Mouse (Mus musculus) left cerebral cortex, adult 8-10 months (tissue): ENCODE measurements around the gene Bbs5. TPM values are rescaled to one million over a fixed set of nuclear protein-coding genes. Genes with fewer than 3 reads are reported as not detected.
"Not testable (repeated sequence)": the region's sequence is repeated elsewhere in the genome, so short reads cannot be mapped to it uniquely, and the experiment has no call there.

ENCODE experiments used
- DNase-seq, 2 experiments: peaks; one replicate each; pipeline ENCODE4 v3.0.0; 2022; ENCODE audit warnings: low spot score in 2 of 2
- total RNA-seq, 4 experiments: library from RNA; stranded (reverse); gene quantifications; 2 replicates each; pipeline ENCODE4 v1.2.4; 2022

Gene Bbs5
- total RNA-seq, 4 experiments from 2014 or later: 20.2 to 31.0 (median 25.9) TPM

DNA sequence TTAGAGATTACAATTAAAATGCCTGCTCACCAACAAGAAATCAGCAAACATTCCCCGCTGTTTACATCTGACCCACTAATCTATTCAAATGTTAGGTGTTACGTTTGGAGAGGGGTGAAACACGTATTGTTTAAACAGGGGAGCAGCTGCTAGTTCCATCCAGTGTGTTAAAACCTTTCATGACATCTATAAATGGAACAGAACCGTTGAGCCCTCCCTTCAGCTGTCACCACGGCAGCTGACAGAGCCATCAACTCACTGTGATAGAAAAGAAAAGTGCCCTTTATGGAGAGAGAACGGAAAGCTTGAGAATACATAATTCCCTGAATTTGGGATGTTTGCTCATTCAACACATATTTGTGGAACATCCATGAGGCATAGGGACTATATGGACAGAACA, 21.4 kb downstream of the Bbs5 start:
- no peak for DNase-seq

DNA sequence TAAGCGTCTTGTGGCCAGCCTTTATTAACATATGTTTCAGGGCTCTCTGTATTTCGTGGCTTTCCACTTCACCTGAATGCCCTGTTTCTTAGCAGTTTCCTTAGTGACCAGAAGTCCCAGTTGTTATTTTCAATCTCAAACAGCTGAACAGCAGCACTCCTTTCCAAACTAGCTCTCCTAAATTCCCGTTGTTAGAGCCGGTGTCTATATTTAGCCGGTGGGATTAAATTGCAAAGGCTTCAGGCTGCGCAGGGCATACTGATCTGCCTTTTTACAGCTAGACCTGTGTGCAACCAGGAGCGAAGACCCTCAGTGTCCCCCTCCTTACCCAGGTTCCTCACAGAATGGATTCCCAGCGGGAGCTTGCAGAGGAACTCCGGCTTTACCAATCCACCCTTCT, 22.9 kb downstream of the Bbs5 start, which contains the start of gene Klhl41:
Gene Klhl41 (plus strand): TSS at position 268 of the 400 bp plus-strand sequence.
- DNase-seq: no peak

DNA sequence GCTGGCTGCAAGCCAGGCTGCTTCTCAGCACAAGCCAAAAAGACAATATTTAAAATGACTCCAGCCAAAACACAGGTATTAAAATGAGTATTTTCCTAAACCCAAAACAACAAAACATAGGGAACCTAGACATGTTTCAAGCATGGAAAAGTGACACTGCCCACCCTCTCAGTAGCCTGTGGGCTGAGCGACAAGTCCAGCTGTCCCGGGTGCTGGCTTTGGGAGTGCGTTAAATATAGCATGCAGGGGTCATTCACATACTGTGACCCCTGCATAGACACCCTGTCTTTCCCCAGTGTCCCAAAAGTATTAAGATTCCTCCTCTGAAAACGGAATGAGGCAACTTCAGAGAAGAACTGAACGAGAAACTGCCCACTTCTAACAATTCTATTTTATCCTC, 26.8 kb downstream of the Bbs5 start:
- no peak for DNase-seq

DNA sequence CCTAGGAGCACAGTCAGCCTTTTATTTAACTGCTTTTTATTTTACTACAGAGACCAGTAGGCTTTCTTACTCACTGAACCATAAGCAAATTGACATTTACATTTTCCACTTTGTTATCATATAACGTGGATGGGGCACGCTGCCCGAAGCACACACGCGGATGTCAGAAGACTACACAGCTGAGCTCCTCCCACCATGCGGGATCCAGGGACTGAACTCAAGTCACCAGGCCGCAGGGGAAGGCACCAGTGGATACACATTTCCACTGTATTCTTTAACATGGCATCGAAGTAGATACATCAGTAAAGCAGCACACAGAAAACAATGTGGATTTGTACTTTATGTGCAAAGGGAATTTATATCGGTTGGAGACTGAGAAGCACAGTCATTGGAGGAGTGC, 28.3 kb downstream of the Bbs5 start:
- no peak for DNase-seq

DNA sequence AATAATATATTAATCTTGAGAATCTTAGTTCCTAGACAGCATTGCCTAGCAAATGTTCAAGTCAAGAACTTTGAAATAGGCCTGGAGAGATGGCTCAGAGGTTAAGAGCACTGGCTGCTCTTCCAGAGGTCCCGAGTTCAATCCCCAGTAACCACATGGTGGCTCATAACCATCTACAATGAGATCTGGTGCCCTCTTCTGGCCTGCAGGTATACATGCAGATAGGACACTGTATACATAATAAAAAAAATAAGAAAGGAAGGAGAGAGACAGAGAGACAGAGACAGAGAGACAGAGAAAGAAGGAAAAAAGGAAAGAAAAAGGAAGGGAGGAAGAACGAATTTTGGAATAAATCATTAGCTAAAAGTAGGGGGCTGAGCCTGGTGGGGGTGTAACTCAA, 29.7 kb downstream of the Bbs5 start:
- DNase-seq: no peak

DNA sequence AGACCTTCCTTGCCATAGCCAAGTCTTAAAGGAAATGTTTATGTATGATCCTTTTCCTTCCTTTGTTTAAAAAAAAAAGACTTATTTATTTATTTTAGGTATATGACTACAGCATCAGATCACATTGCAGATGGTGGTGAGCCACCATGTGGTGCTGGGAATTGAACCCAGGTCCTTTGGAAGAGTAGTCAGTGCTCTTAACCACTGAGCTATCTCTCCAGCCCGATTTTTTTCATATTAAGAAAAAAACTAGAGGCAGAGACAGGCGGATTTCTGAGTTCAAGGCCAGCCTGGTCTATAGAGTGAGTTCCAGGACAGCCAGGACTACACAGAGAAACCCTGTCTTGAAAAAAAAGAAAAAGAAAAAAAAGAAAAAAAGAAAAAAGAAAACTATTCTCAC, 30.2 kb downstream of the Bbs5 start:
- not testable (repeated sequence) for DNase-seq

DNA sequence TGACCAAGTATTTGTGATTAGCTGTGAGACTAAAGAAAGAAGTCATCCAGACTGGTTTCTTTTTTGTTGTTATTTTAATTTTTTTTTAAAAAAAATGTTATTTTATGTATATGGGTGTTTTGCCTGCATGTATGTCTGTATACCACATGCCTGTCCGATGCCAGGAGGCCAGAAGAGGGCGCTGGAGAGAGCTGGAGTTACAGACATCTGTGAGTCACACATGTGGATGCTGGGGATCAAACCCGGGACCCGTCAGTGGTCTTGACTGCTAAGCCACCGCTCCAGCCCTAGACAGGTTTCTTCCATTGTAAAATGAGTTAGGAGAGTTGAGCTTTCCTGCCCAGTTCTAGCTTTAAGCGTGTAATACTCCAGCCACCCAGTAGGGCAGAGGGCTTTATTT, 33.0 kb downstream of the Bbs5 start:
- DNase-seq: no peak

DNA sequence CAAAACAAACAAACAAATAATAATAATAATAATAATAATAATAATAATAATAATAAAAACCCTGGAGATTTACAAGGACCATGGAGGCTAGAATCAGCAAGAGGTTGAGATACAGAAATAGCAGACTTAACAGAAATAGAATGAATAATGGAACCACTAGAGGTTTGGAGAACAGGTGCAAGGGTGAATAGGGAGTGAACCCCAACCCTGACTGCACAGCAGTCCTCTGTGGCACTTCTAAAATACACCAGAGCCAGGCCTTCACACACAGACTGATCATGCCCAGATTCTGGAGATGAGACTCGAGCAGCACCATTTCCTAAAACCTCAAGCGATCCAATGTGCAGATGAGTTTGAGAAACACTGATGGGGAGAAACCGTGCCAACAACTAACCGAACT, 35.0 kb downstream of the Bbs5 start:
- DNase-seq: no peak

DNA sequence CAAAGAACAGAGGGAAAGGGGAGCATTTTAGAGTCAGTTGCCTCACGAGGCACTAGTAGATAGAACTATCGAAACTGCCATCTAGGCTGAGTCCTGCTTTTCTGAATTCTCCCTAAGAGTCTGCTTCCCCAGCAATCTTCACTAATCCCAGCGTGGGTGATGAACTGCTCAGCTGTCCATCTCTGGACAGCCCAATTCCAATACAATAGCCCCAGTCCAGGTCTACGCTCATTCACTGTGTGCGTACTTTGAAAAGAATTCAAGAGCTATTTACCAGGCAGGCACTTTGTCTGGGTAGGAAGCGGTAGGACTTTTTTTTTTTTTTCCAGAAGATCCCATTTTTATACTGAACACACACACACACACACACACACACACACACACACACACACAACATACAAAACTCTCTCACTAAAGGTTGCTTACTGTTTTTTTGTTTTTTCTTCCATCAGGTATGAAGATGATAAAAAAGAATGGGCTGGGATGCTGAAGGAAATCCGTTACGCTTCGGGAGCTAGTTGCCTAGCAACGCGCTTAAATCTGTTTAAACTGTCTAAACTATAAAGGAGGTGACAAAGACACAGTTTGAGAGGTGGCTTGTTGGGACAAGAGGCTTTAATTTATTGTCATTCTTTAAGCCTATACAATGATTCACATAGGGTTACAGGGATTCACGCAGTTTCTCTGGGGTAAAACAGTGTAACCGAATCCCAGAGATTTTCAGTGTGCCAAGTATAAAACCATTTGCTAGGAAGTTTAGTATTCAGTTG, 36.2 kb downstream of the Bbs5 start:
- no peak for DNase-seq

DNA sequence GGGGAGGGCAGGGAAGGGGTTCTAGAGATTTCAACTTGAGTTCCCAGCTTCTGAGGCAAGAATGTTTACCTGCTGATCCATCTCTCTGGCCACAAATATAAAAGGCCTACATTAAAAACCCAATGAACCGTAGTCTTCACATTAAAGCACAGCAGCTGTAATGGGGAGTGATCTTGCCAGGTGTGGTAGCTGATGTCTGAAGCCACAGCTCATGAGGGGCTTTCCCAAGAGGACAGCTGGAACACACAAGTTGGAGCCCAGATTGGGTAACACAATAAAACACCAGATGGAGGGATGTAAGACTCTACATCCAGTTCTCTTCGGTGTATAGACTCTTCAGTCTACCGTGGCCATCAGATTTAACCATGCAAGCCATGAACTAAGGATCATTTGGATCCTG, 37.5 kb downstream of the Bbs5 start:
- DNase-seq: no peak

DNA sequence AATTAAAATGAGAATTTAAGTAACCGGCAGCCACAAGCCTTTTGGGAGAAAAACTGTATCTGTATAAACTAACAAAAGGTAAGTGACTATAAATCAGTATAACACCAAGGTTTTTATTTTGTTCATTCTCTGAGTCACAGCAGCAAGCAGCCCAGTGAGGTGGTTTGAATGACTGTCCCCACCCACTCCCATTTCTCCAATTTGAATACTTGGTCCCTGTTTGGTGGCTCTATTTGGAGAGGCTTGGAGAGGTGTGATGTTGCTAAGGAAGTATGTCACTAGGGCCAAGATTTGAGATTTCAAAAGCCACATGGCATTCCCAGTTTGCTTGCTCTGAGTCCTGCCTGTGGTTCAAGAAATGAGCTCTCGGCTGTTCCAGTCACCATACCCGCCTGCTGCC, 43.2 kb downstream of the Bbs5 start:
- no peak for DNase-seq

DNA sequence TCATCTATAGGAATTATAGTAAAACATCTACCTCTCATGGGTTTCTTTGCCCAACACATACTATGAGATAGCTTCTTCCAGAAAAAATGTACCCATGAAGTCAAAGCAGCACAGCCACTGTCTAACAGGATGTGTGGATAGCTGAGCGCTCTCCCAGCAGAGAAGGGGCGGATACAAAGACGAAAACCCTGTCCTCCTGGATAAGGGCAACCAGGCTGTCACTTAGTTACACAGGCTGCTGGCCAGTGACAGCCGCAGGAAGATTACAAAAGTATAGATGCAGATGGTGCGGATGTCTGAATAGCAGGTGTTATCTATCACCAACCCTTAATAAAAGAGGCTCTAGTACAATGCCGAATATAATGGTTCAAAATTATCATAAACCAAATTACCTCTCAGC, 43.9 kb downstream of the Bbs5 start:
- DNase-seq: no peak

DNA sequence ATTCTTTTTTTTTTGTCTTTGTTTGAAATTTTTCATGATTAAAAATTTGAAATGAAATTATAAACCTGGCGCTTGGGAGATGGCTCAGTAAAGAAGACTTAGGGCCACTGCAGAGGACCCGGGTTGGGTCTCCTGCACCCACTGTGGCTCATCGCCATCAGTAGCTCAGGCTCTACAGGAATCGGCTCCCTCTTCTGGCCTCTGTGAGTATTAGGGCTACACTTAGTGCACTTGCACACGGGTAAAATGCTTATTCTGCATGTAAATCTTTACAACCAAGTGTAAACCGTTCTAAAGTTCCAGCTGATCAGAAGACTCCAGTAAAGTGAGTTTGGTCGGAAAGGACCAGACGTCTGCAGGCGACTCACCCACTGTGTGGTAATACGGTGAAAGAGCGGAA, 46.5 kb downstream of the Bbs5 start:
- no peak for DNase-seq

DNA sequence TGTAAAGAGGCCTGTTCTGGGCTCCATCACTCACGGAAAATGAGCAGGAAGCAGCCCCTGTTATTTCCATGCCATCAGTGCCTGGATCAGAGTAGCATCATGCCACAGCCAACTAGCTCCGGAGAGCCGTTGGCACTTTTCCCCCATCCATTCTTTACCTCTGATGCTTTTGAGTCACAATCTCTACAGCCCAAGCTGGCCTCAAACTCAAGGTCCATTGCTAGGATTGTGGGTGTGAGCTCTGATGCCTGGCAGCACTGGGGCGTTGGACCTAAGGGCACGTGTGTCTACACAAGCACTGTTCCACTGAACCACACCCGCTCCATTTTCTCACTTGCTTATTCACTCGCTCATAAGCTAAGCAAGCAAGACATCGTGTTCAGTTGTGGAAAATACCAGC, 53.5 kb downstream of the Bbs5 start:
- DNase-seq: no peak

DNA sequence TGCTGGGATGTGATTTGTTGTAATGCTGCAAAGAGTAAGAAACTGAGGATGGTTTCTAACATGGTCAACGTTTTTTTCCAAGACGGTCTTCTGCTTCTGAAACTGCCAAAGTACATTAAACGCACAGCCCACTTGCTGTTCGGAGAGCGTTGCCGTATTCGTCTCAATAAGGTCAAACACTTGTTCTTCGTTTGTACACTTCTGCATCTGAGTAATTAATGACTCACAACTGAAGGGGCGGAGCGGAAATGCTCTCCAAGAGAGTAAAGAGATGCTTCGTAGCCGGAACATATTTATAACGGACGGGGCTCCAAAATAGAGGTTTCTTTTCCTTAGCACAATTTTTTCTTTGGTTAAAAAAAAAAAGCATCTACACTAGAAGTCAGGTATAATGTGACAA, 65.2 kb downstream of the Bbs5 start:
- DNase-seq: no peak

DNA sequence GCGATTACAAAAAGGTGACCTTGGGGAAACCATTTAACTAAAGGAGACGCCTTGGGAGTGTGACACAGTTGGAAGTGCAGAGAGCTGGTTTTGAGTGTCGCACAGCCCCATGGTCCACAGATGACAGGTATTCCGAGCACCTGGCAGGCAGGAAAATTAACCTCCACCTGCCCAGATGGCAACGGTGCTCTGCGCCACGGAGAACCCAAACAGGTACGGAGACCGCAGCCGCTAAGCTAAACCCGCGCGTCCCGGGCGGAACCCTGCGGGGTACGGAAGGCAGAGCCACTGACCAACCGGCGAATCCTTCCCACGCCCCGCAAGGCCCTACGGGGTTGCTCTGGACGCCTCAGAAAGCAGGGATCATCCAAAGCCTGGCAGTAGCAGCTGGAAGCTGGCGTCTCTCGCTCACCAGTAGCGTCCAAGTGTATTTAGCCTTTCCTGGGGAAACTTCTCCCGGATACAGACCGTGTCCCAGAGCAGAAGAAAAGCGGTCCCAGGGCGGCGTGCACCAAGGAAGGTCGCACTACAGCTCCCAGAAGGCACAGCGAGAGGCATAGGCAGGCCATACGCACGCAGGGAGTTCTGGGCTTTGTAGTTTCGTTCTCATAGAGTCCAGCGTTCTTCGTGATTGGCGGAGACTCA, 66.1 kb downstream of the Bbs5 start, which contains the start of gene Fastkd1:
Gene Fastkd1 (minus strand): TSS at position 536 of the 645 bp plus-strand sequence.
- peak; percentile 82 to 90 for DNase-seq

DNA sequence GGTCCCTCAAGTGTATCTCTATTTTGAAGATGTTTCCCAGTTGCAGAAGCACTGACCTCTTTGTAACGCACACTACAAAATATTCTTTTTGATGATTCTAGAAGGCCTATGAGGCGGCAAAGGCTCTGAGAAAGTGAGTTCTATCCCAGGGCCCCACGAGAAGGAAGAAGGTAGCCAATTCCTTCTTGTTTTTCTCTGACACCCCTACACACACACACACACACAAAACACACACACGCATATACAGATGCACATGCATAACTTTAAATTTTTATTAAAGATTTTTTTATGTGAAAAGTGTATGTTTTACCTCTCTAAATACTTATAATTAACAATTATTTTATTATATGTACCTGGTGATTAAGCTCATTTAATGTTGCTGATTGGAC, 66.6 kb downstream of the Bbs5 start:
- DNase-seq: no peak

DNA sequence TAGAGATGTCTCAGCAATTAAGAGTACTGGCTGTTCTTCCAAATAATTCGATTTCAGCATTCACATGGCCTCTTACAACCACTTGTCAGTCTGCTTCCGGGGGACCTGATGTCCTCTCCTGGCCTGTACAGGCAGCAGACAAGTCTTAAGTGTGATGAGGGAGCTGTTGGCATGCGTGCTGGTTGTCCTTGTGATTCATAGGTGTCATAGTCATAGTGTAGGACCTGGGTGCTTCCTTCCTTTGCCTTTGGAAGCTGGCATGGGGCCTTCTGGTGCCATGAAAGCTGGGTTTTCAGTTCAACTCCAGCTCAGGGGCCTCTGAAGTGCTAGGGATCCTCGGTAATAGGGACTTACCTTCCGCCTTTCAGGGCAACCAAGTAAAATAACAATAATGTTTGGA, 67.2 kb downstream of the Bbs5 start:
- no peak for DNase-seq

DNA sequence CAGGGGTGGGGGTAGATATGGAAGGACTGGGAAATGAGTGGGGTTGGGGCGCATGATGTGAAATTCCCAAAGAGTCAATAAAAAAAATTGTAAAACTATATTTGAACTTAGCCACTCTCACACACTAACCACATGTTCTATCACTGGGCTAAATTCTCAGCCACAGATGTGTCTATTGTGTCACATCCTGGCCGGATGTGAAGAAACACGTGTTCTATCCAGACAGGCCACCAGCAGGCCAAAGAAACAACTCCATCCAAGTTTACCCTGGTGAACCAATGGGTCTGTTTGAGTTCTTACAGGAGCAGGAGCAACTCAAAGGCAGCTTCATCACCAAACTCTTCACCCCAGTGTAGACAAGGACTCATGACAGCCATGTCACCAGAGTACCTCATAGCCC, 69.5 kb downstream of the Bbs5 start:
- no peak for DNase-seq
